Mouse (Mus musculus): ENCODE data around the gene Hps6. TPM values are rescaled to one million over a fixed set of nuclear protein-coding genes. Genes with fewer than 3 reads are reported as not detected.
A peak's percentile ranks its signal among the peaks of the same experiment; 100 is the strongest.

The Hps6 gene
- polyA plus RNA-seq, 1 experiment from 2014 or later = 3.0 TPM

- peak overlapping the region; percentile 86 for H3K4me3 ChIP-seq (ENCODE audit: low read depth, low read length)
- peak overlapping the region; percentile 94; the same call in 1 of the 2 replicates for H3K27ac ChIP-seq (ENCODE audit: low read depth, low read length)
- no peak for ATAC-seq (replicated peaks; ENCODE audit: insufficient number of reproducible peaks, low FRiP score, low TSS enrichment)
- no peaks in the 10 kb centered on the region for H3K27me3 ChIP-seq (ENCODE audit: control insufficient read depth, insufficient read depth, low read length)
- H3K4me1 ChIP-seq (ENCODE audit: control insufficient read depth, insufficient read depth, low read length) = no peaks in the 10 kb centered on the region
- H3K4me2 ChIP-seq = peak overlapping the region; percentile 79
- peaks cover 2% of the 10 kb centered on the region; the same call in 1 of the 2 replicates for H3K9me3 ChIP-seq (replicated peaks; ENCODE audit: control insufficient read depth, low read length)
- WGBS (ENCODE audit: insufficient replicate concordance) = 61% methylated on average over 5 of the region's 5 CpGs
- H3K36me3 ChIP-seq (ENCODE audit: control insufficient read depth, insufficient read depth, low read length) = no peaks in the 10 kb centered on the region; the same call in 1 of the 2 replicates
- peak overlapping the region; percentile 97 for H3K9ac ChIP-seq (ENCODE audit: low read depth, low read length)
Observed at GRCm38 (mm10) chr19:45997365-45997764, 5.9 kb upstream of the Hps6 start.

- Histone ChIP-seq H3K27ac (ENCODE audit: low read depth, low read length) (peak within 1 kb of the TSS; percentile 94), H3K4me1 (ENCODE audit: control insufficient read depth, insufficient read depth, low read length) (no peaks in the 10 kb centered on the region), H3K9ac (ENCODE audit: low read depth, low read length) (peak within 1 kb of the TSS; percentile 97), H3K27me3 (ENCODE audit: control insufficient read depth, insufficient read depth, low read length) (no peaks in the 10 kb centered on the region), H3K4me2 (peak within 1 kb of the TSS; percentile 79), H3K9me3 (replicated peaks; ENCODE audit: control insufficient read depth, low read length) (peaks cover 2% of the 10 kb centered on the region; the same call in 1 of the 2 replicates), H3K4me3 (ENCODE audit: low read depth, low read length) (peak within 1 kb of the TSS; percentile 86), H3K36me3 (ENCODE audit: control insufficient read depth, insufficient read depth, low read length) (no peaks in the 10 kb centered on the region; the same call in 1 of the 2 replicates)
- WGBS (ENCODE audit: insufficient replicate concordance) = 1% methylated on average over 73 of the region's 76 CpGs
- peak; percentile 90 for ATAC-seq (replicated peaks; ENCODE audit: insufficient number of reproducible peaks, low FRiP score, low TSS enrichment)
Observed at GRCm38 (mm10) chr19:45997785-45998693, 5.3 kb upstream of the Hps6 start, which contains the start of gene Armh3. Armh3 (minus strand) TSS chr19:45998488.

GRCm38 (mm10) chr19:45998694-45999217 is 4.6 kb upstream of the Hps6 start:
- peak overlapping the region; percentile 97 for H3K9ac ChIP-seq (ENCODE audit: low read depth, low read length)

GRCm38 (mm10) chr19:45999378-45999777 is 3.9 kb upstream of the Hps6 start:
- no peaks in the 10 kb centered on the region; the same call in 1 of the 2 replicates for H3K36me3 ChIP-seq (ENCODE audit: control insufficient read depth, insufficient read depth, low read length)
- H3K27ac ChIP-seq (ENCODE audit: low read depth, low read length) = no peak overlapping the region
- WGBS (ENCODE audit: insufficient replicate concordance) = 71% methylated on average over 1 of the region's 1 CpGs
- no peak overlapping the region for H3K4me2 ChIP-seq
- no peak overlapping the region for H3K4me3 ChIP-seq (ENCODE audit: low read depth, low read length)
- H3K9me3 ChIP-seq (replicated peaks; ENCODE audit: control insufficient read depth, low read length) = peaks cover 2% of the 10 kb centered on the region; the same call in 1 of the 2 replicates
- no peak for ATAC-seq (replicated peaks; ENCODE audit: insufficient number of reproducible peaks, low FRiP score, low TSS enrichment)
- H3K9ac ChIP-seq (ENCODE audit: low read depth, low read length) = no peak overlapping the region
- H3K4me1 ChIP-seq (ENCODE audit: control insufficient read depth, insufficient read depth, low read length) = peaks cover 5% of the 10 kb centered on the region
- 0 out of 2 replicates have a peak, but pooled peaks cover 2% of the 10 kb centered on the region for H3K27me3 ChIP-seq (ENCODE audit: control insufficient read depth, insufficient read depth, low read length)

More at GRCm38 (mm10) chr19:45998694-45999217, 4.6 kb upstream of the Hps6 start:
- peaks cover 2% of the 10 kb centered on the region; the same call in 1 of the 2 replicates for H3K9me3 ChIP-seq (replicated peaks; ENCODE audit: control insufficient read depth, low read length)
- no peak for ATAC-seq (replicated peaks; ENCODE audit: insufficient number of reproducible peaks, low FRiP score, low TSS enrichment)
- H3K4me1 ChIP-seq (ENCODE audit: control insufficient read depth, insufficient read depth, low read length) = no peaks in the 10 kb centered on the region
- H3K4me2 ChIP-seq = peak overlapping the region; percentile 79
- no peaks in the 10 kb centered on the region for H3K27me3 ChIP-seq (ENCODE audit: control insufficient read depth, insufficient read depth, low read length)
- WGBS (ENCODE audit: insufficient replicate concordance) = 12% methylated on average over 8 of the region's 8 CpGs
- peak overlapping the region; percentile 86 for H3K4me3 ChIP-seq (ENCODE audit: low read depth, low read length)
- no peak overlapping the region for H3K27ac ChIP-seq (ENCODE audit: low read depth, low read length)
- no peaks in the 10 kb centered on the region; the same call in 1 of the 2 replicates for H3K36me3 ChIP-seq (ENCODE audit: control insufficient read depth, insufficient read depth, low read length)

- H3K36me3 ChIP-seq (ENCODE audit: control insufficient read depth, insufficient read depth, low read length) = no peaks in the 10 kb centered on the region; the same call in 1 of the 2 replicates
- H3K27ac ChIP-seq (ENCODE audit: low read depth, low read length) = no peak overlapping the region
- no peak overlapping the region for H3K4me2 ChIP-seq
- 0 out of 2 replicates have a peak, but pooled peaks cover 2% of the 10 kb centered on the region for H3K27me3 ChIP-seq (ENCODE audit: control insufficient read depth, insufficient read depth, low read length)
- 75% methylated on average over 9 of the region's 9 CpGs for WGBS (ENCODE audit: insufficient replicate concordance)
- no peak overlapping the region for H3K4me3 ChIP-seq (ENCODE audit: low read depth, low read length)
- H3K9ac ChIP-seq (ENCODE audit: low read depth, low read length) = no peak overlapping the region
- peaks cover 10% of the 10 kb centered on the region for H3K4me1 ChIP-seq (ENCODE audit: control insufficient read depth, insufficient read depth, low read length)
- no peaks in the 10 kb centered on the region for H3K9me3 ChIP-seq (replicated peaks; ENCODE audit: control insufficient read depth, low read length)
- no peak for ATAC-seq (replicated peaks; ENCODE audit: insufficient number of reproducible peaks, low FRiP score, low TSS enrichment)
Observed at GRCm38 (mm10) chr19:46002279-46002678, 1.0 kb upstream of the Hps6 start.

- Histone ChIP-seq H3K27me3 (ENCODE audit: control insufficient read depth, insufficient read depth, low read length) (0 out of 2 replicates have a peak, but pooled peaks cover 2% of the 10 kb centered on the region), H3K36me3 (ENCODE audit: control insufficient read depth, insufficient read depth, low read length) (no peaks in the 10 kb centered on the region; the same call in 1 of the 2 replicates), H3K4me1 (ENCODE audit: control insufficient read depth, insufficient read depth, low read length) (peaks cover 10% of the 10 kb centered on the region), H3K9me3 (replicated peaks; ENCODE audit: control insufficient read depth, low read length) (no peaks in the 10 kb centered on the region), H3K27ac (ENCODE audit: low read depth, low read length) (no peak overlapping the region), H3K9ac (ENCODE audit: low read depth, low read length) (no peak overlapping the region), H3K4me2 (no peak overlapping the region; the same call in 1 of the 2 replicates), H3K4me3 (ENCODE audit: low read depth, low read length) (no peak overlapping the region)
- ATAC-seq (replicated peaks; ENCODE audit: insufficient number of reproducible peaks, low FRiP score, low TSS enrichment) = no peak
- WGBS (ENCODE audit: insufficient replicate concordance) = 72% methylated on average over 17 of the region's 17 CpGs
Observed at GRCm38 (mm10) chr19:46004814-46005466, 1.6 kb downstream of the Hps6 start.

GRCm38 (mm10) chr19:46005680-46006079 is 2.4 kb downstream of the Hps6 start:
- no peaks in the 10 kb centered on the region; the same call in 1 of the 2 replicates for H3K36me3 ChIP-seq (ENCODE audit: control insufficient read depth, insufficient read depth, low read length)
- no peak overlapping the region for H3K4me3 ChIP-seq (ENCODE audit: low read depth, low read length)
- peaks cover 10% of the 10 kb centered on the region for H3K4me1 ChIP-seq (ENCODE audit: control insufficient read depth, insufficient read depth, low read length)
- H3K9ac ChIP-seq (ENCODE audit: low read depth, low read length) = peak overlapping the region; percentile 34; the same call in 1 of the 2 replicates
- 0 out of 2 replicates have a peak, but pooled peaks cover 2% of the 10 kb centered on the region for H3K27me3 ChIP-seq (ENCODE audit: control insufficient read depth, insufficient read depth, low read length)
- no peak for ATAC-seq (replicated peaks; ENCODE audit: insufficient number of reproducible peaks, low FRiP score, low TSS enrichment)
- H3K27ac ChIP-seq (ENCODE audit: low read depth, low read length) = no peak overlapping the region
- H3K4me2 ChIP-seq = no peak overlapping the region
- H3K9me3 ChIP-seq (replicated peaks; ENCODE audit: control insufficient read depth, low read length) = no peaks in the 10 kb centered on the region
- WGBS (ENCODE audit: insufficient replicate concordance) = 85% methylated on average over 7 of the region's 7 CpGs

- H3K27ac ChIP-seq (ENCODE audit: low read depth, low read length) = no peak overlapping the region
- H3K9me3 ChIP-seq (replicated peaks; ENCODE audit: control insufficient read depth, low read length) = no peaks in the 10 kb centered on the region
- H3K9ac ChIP-seq (ENCODE audit: low read depth, low read length) = no peak overlapping the region
- H3K4me3 ChIP-seq (ENCODE audit: low read depth, low read length) = no peak overlapping the region
- no peak for ATAC-seq (replicated peaks; ENCODE audit: insufficient number of reproducible peaks, low FRiP score, low TSS enrichment)
- H3K4me2 ChIP-seq = no peak overlapping the region
- H3K4me1 ChIP-seq (ENCODE audit: control insufficient read depth, insufficient read depth, low read length) = no peaks in the 10 kb centered on the region
- no peaks in the 10 kb centered on the region for H3K27me3 ChIP-seq (ENCODE audit: control insufficient read depth, insufficient read depth, low read length)
- H3K36me3 ChIP-seq (ENCODE audit: control insufficient read depth, insufficient read depth, low read length) = no peaks in the 10 kb centered on the region
- 32% methylated on average over 12 of the region's 12 CpGs for WGBS (ENCODE audit: insufficient replicate concordance)
Observed at GRCm38 (mm10) chr19:46014572-46015178, 11.4 kb downstream of the Hps6 start.

Measured in heart, embryonic 11.5 days (tissue).